Mouse (Mus musculus) thymus, adult 2 months (tissue): ENCODE data around the gene Dvl2.

Experiments used
- CTCF ChIP-seq: fragments of 200-500 bp; IDR thresholded peaks from 2 replicates; pipeline ENCODE4 v1.5.1; 2012; ENCODE audit warnings: mild to moderate bottlenecking, control low read depth, low read length, moderate library complexity, borderline replicate concordance; ENCODE audit not compliant: control insufficient read depth, poor library complexity, insufficient read depth; ENCODE audit errors: extremely low read depth
- POLR2A ChIP-seq: fragments of 200-500 bp; IDR thresholded peaks from 2 replicates; pipeline ENCODE4 v1.6.1; 2012; ENCODE audit warnings: mild to moderate bottlenecking, low read length, control low read depth, moderate library complexity; ENCODE audit not compliant: control insufficient read depth, poor library complexity, insufficient read depth; ENCODE audit errors: extremely low read depth

GRCm38 (mm10) chr11:69970775-69971174 lies 29.6 kb upstream of the Dvl2 start:
- no peak for TF ChIP-seq CTCF
- TF ChIP-seq POLR2A, result no peak
